Mouse (Mus musculus) liver, postnatal 0 days (tissue): ENCODE measurements at regions not wholly inside any gene's neighbourhood (a gene's known extent, or its start where the extent isn't known, plus 50 kb on each side); places are given as distances from the start of the nearest gene placed in this dataset.

Experiments
- CTCF ChIP-seq: sonication (generic); IDR thresholded peaks from 2 replicates; pipeline ENCODE4 v1.5.1; 2016; ENCODE audit warnings: antibody characterized with exemption, low read depth
- EP300 ChIP-seq: IDR thresholded peaks from 2 replicates; pipeline ENCODE4 v1.6.1; 2016; ENCODE audit warnings: antibody characterized with exemption, low read depth, mild to moderate bottlenecking

- TF ChIP-seq CTCF (no peak), EP300 (no peak)
Measured at GRCm38 (mm10) chr1:70964016-70964415, 138.9 kb downstream of the Bard1 start.
